Mouse (Mus musculus) liver, embryonic 13.5 days (tissue): Measurements from ENCODE around the gene Cib3. TPM values are rescaled to one million over a fixed set of nuclear protein-coding genes. Genes with fewer than 3 reads are reported as not detected.

Experiments
- ATAC-seq: fragments of 200-750 bp; cut with Nextera tagmentation; 2 replicates; pipeline ENCODE4 v1.8.0; 2017; ENCODE audit warnings: low read depth, mild to moderate bottlenecking, moderate number of reproducible peaks, moderate library complexity
- DNase-seq: peaks from one replicate; pipeline ENCODE4 v3.0.0; 2022
- H3K27ac ChIP-seq: fragments of 300-500 bp; sonication (generic); 2 replicates; pipeline ENCODE4 v1.5.1; 2015; ENCODE audit warnings: moderate library complexity, mild to moderate bottlenecking, inconsistent platforms
- H3K27me3 ChIP-seq: fragments of 300-500 bp; sonication (generic); 2 replicates; pipeline ENCODE4 v1.6.1; 2015; ENCODE audit warnings: mild to moderate bottlenecking, inconsistent platforms
- H3K36me3 ChIP-seq: fragments of 300-500 bp; sonication (generic); 2 replicates; pipeline ENCODE4 v1.6.1; 2015; ENCODE audit warnings: mild to moderate bottlenecking, inconsistent platforms
- H3K4me1 ChIP-seq: fragments of 300-500 bp; sonication (generic); replicated peaks from 2 replicates; pipeline ENCODE4 v1.6.1; 2015; ENCODE audit warnings: inconsistent platforms
- H3K4me2 ChIP-seq: fragments of 300-500 bp; sonication (generic); 2 replicates; pipeline ENCODE4 v1.6.1; 2015; ENCODE audit warnings: inconsistent platforms, mild to moderate bottlenecking, moderate library complexity
- H3K4me3 ChIP-seq: fragments of 300-500 bp; sonication (generic); replicated peaks from 2 replicates; pipeline ENCODE4 v1.5.1; 2015; ENCODE audit warnings: mild to moderate bottlenecking, inconsistent platforms
- H3K9ac ChIP-seq: fragments of 300-500 bp; sonication (generic); 2 replicates; pipeline ENCODE4 v1.6.1; 2015; ENCODE audit warnings: mild to moderate bottlenecking, inconsistent platforms
- H3K9me3 ChIP-seq: fragments of 300-500 bp; sonication (generic); replicated peaks from 2 replicates; pipeline ENCODE4 v1.6.1; 2016; ENCODE audit warnings: inconsistent platforms
- WGBS: fragments of 180-500 bp; shearing (Covaris S2); methylation state at CpG from one replicate; pipeline ENCODE4 v1.1.7; 2015; ENCODE audit not compliant: insufficient replicate concordance; 5-methylcytosine and 5-hydroxymethylcytosine counted together
- polyA plus RNA-seq: library from polyadenylated mRNA; unstranded; fragments of >200 nt; fragmentation: Nextera tagmentation; extraction: Ambion mirVana; gene quantifications from 2 replicates; pipeline ENCODE4 v1.2.1, GENCODE M21; 2015

Gene Cib3
- polyA plus RNA-seq, 1 experiment from 2014 or later, result not detected

DNA sequence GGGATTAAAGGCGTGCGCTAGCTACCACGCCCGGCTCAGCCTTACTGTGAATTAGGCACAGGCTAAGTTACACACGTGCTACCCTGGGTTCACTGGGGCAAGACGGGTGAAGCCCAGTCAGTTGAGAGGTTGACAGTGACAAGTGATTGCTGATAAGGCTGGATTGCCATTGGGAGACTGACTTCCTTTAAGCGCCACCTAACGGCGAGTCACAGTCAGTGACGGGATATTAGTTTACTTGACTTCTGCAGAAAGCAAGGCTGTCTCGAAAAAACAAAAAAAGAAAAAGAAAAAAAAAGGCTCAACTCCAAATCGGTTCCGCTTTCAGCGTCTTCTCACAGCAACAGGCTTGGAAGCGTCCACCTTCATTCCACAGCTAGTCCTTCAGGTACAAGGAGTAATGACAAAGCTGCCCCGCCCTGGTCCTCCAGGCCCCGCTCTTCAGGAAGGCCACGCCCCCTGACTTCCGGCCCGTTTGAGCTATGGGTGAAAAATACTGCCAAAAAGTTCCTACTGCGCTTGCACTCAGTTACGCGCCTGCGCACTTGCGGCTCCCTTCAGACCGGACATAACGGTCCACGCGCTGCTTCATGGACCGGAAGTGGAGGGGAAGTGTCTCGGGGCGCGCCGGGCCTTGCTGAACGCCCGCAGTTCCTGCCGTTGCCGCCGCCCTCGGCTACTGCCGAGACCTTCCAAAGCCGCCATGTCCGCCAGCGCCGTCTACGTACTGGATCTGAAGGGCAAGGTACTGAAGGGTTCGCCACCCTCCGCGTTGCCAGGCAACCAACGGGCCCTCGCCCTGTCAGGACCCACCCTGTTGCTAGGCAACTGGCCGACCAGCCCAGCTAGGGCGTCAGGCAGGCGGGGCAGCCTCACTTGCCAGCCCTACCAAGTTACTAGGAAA, 27.1 kb upstream of the Cib3 start, which contains the start of gene Ap1m1:
Gene Ap1m1 (plus strand): TSS at position 520 of the 904 bp plus-strand sequence.
- peak within 1 kb of the TSS; percentile 96 for H3K27ac ChIP-seq
- H3K4me1 ChIP-seq, result peaks cover 49% of the 10 kb centered on the region
- ATAC-seq, result peak; percentile 91
- H3K27me3 ChIP-seq, result no peaks in the 10 kb centered on the region
- H3K9me3 ChIP-seq, result no peaks in the 10 kb centered on the region
- H3K4me3 ChIP-seq, result peak within 1 kb of the TSS; percentile 78
- H3K9ac ChIP-seq, result peak within 1 kb of the TSS; percentile 79
- H3K4me2 ChIP-seq, result peak within 1 kb of the TSS; percentile 89
- peaks cover 21% of the 10 kb centered on the region for H3K36me3 ChIP-seq
- peak; percentile 97 for DNase-seq
- WGBS, result under 1% methylated on average over 54 of the region's 54 CpGs

DNA sequence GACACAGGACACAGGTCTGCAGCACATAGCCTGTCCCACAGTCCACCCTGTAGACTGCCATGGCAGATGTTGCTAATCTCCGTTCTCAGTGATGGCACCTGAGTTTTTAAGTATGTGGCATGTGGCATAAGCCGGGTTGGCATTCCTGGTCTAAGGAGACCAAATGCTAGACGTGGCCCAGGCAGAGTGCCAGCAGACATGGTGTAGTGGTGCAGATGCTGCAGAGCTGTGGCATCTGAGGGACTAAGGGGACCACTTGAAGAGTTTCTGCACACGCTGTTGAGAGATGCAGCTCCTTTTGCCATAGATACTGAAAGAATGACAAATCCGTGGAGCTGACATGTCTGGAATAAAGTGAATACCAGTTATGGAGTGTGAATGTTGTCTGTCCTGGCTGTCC, 10.0 kb upstream of the Cib3 start:
- H3K4me3 ChIP-seq, result no peak overlapping the region
- no peak overlapping the region for H3K4me2 ChIP-seq
- no peaks in the 10 kb centered on the region; the same call in 1 of the 2 replicates for H3K27me3 ChIP-seq
- DNase-seq (no peak), ATAC-seq (no peak)
- no peaks in the 10 kb centered on the region for H3K9me3 ChIP-seq
- H3K36me3 ChIP-seq, result peaks cover 34% of the 10 kb centered on the region
- no peak overlapping the region for H3K27ac ChIP-seq
- H3K9ac ChIP-seq, result no peak overlapping the region
- 83% methylated on average over 5 of the region's 5 CpGs for WGBS
- H3K4me1 ChIP-seq, result peaks cover 23% of the 10 kb centered on the region

- Histone ChIP-seq H3K27ac (peak overlapping the region; percentile 88), H3K4me1 (peaks cover 26% of the 10 kb centered on the region), H3K27me3 (no peaks in the 10 kb centered on the region; the same call in 1 of the 2 replicates), H3K9me3 (no peaks in the 10 kb centered on the region), H3K4me3 (peak overlapping the region; percentile 78), H3K4me2 (peak overlapping the region; percentile 72), H3K36me3 (peaks cover 34% of the 10 kb centered on the region), H3K9ac (peak overlapping the region; percentile 81)
- 77% methylated on average over 4 of the region's 4 CpGs for WGBS
- no peak for DNase-seq
- no peak for ATAC-seq
These were observed 8.1 kb upstream of the Cib3 start for GRCm38 (mm10) chr8:72220758-72221157.

DNA sequence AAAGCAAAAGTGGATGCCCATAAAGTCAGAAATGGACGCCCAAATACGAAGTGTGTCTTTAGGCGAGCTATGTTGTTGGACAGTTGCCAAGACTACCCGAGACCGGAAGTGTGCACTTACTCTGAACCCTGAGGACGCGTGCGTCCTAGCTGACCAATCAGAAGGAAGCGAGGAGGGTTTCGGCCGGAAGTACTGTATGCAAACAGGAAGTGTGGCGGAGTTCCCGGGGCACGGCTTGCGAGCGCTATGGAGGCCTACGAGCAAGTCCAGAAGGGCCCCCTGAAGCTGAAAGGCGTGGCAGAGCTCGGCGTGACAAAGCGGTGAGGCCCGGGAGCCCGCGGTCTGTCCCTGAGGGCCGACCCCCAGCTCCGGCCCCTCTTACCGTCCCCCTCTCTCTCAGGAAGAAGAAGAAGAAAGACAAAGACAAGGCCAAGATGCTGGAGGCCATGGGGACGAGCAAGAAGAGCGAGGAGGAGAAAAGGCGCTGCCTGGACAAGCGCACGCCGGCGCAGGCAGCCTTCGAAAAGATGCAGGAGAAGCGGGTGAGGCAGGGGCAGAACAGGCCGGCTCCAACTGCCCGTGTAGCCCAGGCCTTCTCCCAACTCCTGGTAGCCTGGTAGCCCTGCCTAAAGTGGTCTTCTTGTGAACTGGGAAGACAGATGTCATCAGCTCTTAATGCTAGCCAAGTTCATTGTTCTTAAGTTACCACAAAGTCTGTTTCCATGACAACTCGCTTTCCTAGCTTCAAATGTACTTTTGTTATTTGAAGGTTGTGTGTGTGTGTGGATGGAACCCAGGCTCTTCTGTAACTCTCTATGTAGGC, 7.1 kb upstream of the Cib3 start, which contains the start of gene Fam32a:
Gene Fam32a (plus strand): TSS at position 190 of the 823 bp plus-strand sequence.
- ATAC-seq, result peak; percentile 98
- DNase-seq, result peak; percentile 92
- Histone ChIP-seq H3K4me2 (peak within 1 kb of the TSS; percentile 72), H3K4me3 (peak within 1 kb of the TSS; percentile 78), H3K27ac (peak within 1 kb of the TSS; percentile 88), H3K9ac (peak within 1 kb of the TSS; percentile 81), H3K36me3 (peaks cover 34% of the 10 kb centered on the region), H3K4me1 (peaks cover 26% of the 10 kb centered on the region), H3K9me3 (no peaks in the 10 kb centered on the region), H3K27me3 (no peaks in the 10 kb centered on the region; the same call in 1 of the 2 replicates)
- WGBS, result 7% methylated on average over 39 of the region's 39 CpGs

DNA sequence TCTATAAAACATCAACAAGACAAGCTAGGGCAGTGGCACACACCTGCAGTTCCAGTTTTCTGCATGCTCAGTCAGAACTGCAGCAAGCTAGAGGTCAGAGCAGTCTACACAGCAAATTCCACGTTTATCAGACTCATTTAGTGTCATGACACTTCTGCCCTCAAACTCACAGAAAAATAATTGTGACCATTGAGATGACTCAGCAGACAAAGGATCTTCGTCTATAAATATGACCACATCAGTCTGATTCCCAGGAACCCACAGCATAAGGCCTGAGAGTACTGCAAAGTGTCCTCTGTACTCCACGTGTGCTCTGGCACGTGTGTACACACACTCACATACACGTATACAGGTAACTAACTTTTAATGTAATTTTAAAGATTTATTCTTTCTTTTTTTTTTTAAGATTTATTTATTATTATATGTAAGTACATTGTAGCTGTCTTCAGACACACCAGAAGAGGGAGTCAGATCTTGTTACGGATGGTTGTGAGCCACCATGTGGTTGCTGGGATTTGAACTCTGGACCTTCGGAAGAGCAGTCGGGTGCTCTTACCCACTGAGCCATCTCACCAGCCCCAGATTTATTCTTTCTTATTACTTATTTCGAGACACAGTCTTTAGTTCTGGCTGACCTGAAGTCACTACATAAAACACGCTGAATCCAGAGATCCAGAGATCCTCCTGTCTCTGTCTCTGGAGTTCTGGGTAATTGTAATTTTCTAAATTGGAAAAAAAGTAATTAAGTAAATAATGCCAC, 6.3 kb upstream of the Cib3 start:
- peak overlapping the region; percentile 78 for H3K4me3 ChIP-seq
- H3K9ac ChIP-seq, result no peak overlapping the region
- ATAC-seq (no peak), DNase-seq (no peak)
- no peak overlapping the region for H3K27ac ChIP-seq
- H3K9me3 ChIP-seq, result no peaks in the 10 kb centered on the region
- peak overlapping the region; percentile 72 for H3K4me2 ChIP-seq
- H3K36me3 ChIP-seq, result peaks cover 30% of the 10 kb centered on the region
- WGBS, result 71% methylated on average over 10 of the region's 10 CpGs
- H3K27me3 ChIP-seq, result no peaks in the 10 kb centered on the region; the same call in 1 of the 2 replicates
- peaks cover 26% of the 10 kb centered on the region for H3K4me1 ChIP-seq

- DNase-seq (no peak), ATAC-seq (no peak)
- Histone ChIP-seq H3K36me3 (no peaks in the 10 kb centered on the region), H3K27ac (no peak overlapping the region), H3K4me1 (peaks cover 17% of the 10 kb centered on the region), H3K4me2 (no peak overlapping the region), H3K9me3 (no peaks in the 10 kb centered on the region), H3K9ac (no peak overlapping the region), H3K27me3 (no peaks in the 10 kb centered on the region; the same call in 1 of the 2 replicates), H3K4me3 (no peak overlapping the region)
- 9% methylated on average over 1 of the region's 1 CpGs for WGBS
These were observed 3.2 kb upstream of the Cib3 start for GRCm38 (mm10) chr8:72215871-72216270.

DNA sequence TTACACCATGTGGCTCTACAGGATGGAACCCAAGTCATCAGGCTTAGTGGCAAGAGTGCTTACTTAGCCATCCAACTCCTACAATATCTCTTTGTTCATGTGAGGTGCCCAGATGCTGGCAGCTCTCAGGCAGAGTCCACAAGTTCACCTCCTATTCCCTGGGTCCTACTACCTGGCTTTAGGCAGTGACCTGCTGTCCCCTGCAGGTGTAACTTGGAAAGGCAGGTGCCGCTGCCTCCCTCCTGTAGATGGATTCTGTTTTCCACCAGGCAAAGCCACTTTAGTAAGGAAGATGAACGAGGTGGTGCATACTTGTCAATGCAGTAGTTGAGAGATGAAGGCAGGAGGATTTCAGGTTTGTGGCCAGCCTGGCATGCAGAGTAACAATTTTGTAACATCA, 2.4 kb upstream of the Cib3 start:
- ATAC-seq (no peak), DNase-seq (no peak)
- H3K27me3 ChIP-seq, result no peaks in the 10 kb centered on the region; the same call in 1 of the 2 replicates
- H3K36me3 ChIP-seq, result no peaks in the 10 kb centered on the region
- no peak overlapping the region for H3K4me3 ChIP-seq
- WGBS, result 42% methylated on average over 2 of the region's 2 CpGs
- H3K9ac ChIP-seq, result no peak overlapping the region
- no peaks in the 10 kb centered on the region for H3K9me3 ChIP-seq
- H3K27ac ChIP-seq, result no peak overlapping the region
- H3K4me1 ChIP-seq, result 0 out of 2 replicates have a peak, but pooled peaks cover 9% of the 10 kb centered on the region
- no peak overlapping the region for H3K4me2 ChIP-seq

DNA sequence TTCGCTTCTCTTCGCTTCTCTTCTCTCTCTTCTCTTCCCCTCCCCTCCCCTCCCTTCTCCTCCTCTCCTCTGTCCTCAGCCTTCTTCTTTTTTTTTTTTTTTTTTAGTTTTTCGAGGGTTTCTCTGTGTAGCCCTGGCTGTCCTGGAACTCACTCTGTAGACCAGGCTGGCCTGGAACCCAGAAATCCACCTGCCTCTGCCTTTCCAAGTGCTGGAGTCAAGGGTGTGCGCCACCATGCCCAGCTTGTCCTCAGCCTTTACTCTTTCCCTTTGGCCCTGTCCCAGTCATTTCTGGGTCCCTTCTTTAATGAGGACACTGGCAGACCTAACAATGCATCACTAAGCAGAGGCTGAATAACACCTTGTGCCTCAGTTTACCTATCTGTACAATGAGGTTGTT, 899 bp upstream of the Cib3 start, which contains the start of gene Gm11034:
Gene Gm11034 (minus strand): TSS at position 101 of the 400 bp plus-strand sequence.
- H3K4me2 ChIP-seq, result no peak within 1 kb of the TSS
- H3K9ac ChIP-seq, result no peak within 1 kb of the TSS
- no peak within 1 kb of the TSS for H3K27ac ChIP-seq
- H3K27me3 ChIP-seq, result no peaks in the 10 kb centered on the region; the same call in 1 of the 2 replicates
- H3K4me3 ChIP-seq, result no peak within 1 kb of the TSS
- DNase-seq, result no peak
- 0 out of 2 replicates have a peak, but pooled peaks cover 3% of the 10 kb centered on the region for H3K4me1 ChIP-seq
- 82% methylated on average over 3 of the region's 4 CpGs for WGBS
- ATAC-seq, result no peak
- H3K36me3 ChIP-seq, result no peaks in the 10 kb centered on the region
- no peaks in the 10 kb centered on the region for H3K9me3 ChIP-seq

GRCm38 (mm10) chr8:72211846-72212245, 791 bp downstream of the Cib3 start:
- Histone ChIP-seq H3K4me2 (no peak overlapping the region), H3K9ac (no peak overlapping the region; the same call in 1 of the 2 replicates), H3K9me3 (no peaks in the 10 kb centered on the region), H3K36me3 (no peaks in the 10 kb centered on the region), H3K4me3 (no peak overlapping the region), H3K27ac (no peak overlapping the region), H3K4me1 (0 out of 2 replicates have a peak, but pooled peaks cover 3% of the 10 kb centered on the region), H3K27me3 (no peaks in the 10 kb centered on the region)
- DNase-seq (no peak), ATAC-seq (no peak)
- 66% methylated on average over 1 of the region's 1 CpGs for WGBS

- Histone ChIP-seq H3K27me3 (no peaks in the 10 kb centered on the region), H3K36me3 (no peaks in the 10 kb centered on the region), H3K4me1 (no peaks in the 10 kb centered on the region), H3K27ac (no peak overlapping the region), H3K9me3 (no peaks in the 10 kb centered on the region), H3K4me3 (no peak overlapping the region), H3K9ac (no peak overlapping the region), H3K4me2 (no peak overlapping the region)
- no peak for ATAC-seq
- DNase-seq, result no peak
- 35% methylated on average over 2 of the region's 2 CpGs for WGBS
These were observed 1.9 kb downstream of the Cib3 start for GRCm38 (mm10) chr8:72210710-72211109.
